Mouse (Mus musculus) bone marrow macrophage, adult 2 months (primary cell): ENCODE data around the gene Trp73.

Experiments
- CTCF ChIP-seq: IDR thresholded peaks from 2 replicates; pipeline ENCODE4 v1.5.1; 2012; ENCODE audit warnings: low read depth, mild to moderate bottlenecking, low read length, moderate library complexity
- POLR2A ChIP-seq: IDR thresholded peaks from 2 replicates; pipeline ENCODE4 v1.6.1; 2012; ENCODE audit warnings: mild to moderate bottlenecking, low read depth, low read length, borderline replicate concordance

DNA sequence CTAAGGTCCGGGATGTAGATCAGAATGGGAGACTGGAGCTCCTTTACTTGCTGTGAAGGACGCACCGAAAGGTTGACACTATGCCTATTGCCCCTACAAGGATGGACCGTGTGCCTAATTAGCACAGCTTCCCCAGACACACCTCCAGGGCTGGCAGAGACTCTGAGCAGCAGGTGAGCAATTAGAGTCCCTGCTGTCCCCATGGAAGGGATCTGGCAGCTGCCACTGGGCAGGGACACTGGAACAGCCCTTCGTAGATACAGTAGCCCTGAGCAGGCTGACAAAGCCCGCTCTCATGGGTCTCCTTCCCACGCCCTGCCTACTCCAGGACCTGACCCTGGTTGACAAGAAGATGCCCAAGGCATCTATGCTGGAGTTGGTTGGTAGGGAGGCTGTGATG is 17.6 kb downstream of the Trp73 start:
- TF ChIP-seq POLR2A: no peak
- no peak for TF ChIP-seq CTCF
